Mouse (Mus musculus): ENCODE results near the gene Fut8.
A peak's percentile ranks its signal among the peaks of the same experiment; 100 is the strongest.

Fut8 gene

GRCm38 (mm10) chr12:77237950-77238530 lies at the start of gene Fut8:
Gene Fut8, plus strand, starts transcription at chr12:77238125.
- DNase-seq = peak; percentile 91 to 95

GRCm38 (mm10) chr12:77189161-77189560 lies 48.8 kb upstream of the Fut8 start:
- DNase-seq = no peak

- no peak for DNase-seq
Observed at GRCm38 (mm10) chr12:77189933-77190446, 47.9 kb upstream of the Fut8 start.

- DNase-seq = no peak
Observed at GRCm38 (mm10) chr12:77191478-77192271, 46.2 kb upstream of the Fut8 start.

DNA sequence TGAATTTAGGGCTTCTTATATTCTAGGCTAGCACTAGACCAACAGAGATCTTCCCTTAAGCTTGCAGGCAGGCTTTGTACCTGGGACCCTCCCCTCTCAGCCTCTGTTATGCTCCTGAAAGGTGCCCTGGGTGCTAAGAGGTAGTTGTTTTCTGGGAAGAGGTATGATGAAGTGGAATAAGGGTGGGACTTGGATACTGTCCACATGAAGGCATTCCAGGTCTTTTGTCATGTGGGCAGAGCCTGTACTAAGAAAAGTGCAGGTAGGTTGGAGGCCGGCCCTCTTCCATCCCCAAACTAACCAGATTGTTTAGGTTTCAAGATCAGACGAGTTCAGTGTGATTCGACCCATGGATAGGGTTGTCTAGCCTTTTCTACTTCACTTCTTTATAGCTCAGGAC lies 45.2 kb upstream of the Fut8 start:
- DNase-seq = no peak

GRCm38 (mm10) chr12:77193225-77193716 lies 44.7 kb upstream of the Fut8 start:
- DNase-seq = no peak

DNA sequence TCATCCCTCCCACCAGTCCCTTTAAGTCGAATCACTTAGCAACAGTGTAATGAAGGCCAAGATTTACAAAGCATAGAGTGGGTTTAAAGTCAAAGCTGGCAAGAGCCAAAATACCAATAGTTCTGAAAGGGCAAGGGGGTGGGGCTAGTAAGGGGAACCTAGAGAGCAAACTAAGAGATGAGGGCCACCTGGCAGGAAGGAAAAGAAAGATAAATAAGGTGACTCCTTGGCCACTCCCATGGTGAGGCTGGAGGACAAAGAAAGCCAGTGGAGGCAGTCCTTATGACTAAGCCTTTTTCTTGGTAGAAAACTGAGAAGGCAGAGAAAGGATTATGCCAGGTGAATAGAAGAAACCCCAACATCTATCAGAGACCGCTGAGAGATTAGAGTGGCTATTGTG lies 42.9 kb upstream of the Fut8 start:
- no peak for DNase-seq

GRCm38 (mm10) chr12:77196529-77197095 lies 41.3 kb upstream of the Fut8 start:
- DNase-seq = no peak

GRCm38 (mm10) chr12:77197121-77197599 lies 40.8 kb upstream of the Fut8 start:
- DNase-seq = no peak

DNA sequence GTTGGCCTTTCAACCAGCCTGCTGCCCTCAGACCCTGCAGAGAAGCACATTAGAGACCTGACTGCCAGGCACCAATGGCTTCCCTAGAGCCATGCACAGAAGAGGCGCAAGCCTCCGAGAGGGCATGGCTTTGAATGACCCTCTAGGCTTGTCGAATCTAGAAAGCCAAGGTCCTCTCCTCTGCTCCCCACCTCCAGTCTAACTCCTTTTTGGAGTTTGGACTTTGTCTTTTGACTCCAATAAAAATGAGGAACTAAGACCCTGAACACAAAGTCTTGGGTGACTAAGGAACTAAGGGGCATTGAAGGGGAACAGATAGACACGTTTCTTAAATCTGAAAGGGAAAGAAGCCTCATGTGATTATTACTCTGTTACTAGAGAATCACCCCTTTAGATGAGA lies 39.7 kb upstream of the Fut8 start:
- no peak for DNase-seq

DNA sequence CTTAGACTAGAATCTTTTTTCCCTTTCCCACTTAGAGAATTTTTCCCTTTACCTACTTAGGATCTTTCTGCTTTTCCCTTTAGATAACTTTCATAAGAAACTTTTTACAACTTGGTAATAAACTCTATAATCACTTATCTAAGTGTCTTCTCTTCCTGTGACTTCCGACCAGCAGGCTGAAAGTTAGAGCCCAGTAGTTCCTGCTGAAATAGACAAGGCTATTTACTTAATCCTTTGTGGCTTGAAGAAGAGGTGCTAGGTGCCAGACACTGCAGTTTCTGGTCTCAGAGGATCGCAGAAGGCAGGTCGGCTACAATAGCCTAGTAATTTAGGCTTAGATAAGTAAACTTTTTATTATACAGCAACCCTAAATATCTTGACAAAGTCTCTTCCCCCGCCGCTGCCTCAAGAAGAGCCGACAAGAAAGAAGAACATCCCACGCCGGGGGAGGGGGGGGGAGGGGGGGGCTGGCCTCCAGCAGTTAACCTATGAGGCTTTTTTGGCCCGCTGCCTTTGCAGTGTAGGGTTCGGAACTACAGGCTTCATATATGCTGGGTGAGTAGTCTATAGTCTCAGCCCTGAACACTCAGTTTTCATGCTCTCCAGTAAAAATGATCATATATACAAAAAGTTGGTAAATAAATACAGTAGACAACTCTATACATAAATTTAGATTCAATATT lies 36.3 kb upstream of the Fut8 start:
- DNase-seq = no peak

DNA sequence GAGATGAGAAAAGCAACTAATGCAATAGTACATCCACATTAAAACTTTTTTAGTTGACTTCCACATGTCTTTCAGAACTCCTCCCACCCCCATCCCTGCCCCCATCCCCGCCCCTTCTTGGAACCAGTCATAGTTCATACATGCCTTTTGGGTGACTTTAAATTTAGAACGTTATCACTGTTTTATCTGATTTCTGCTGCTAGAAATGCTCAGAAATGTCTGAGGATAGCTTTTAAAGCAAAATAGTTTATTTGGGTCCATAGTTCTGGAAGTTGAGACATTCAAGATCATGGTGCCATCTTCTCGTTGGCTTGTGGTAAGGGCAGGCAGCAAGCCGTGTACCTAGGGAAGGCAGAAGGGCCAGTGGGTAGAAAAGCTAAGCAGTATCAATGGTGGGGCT lies 34.8 kb upstream of the Fut8 start:
- DNase-seq = no peak

GRCm38 (mm10) chr12:77206852-77207251 lies 31.1 kb upstream of the Fut8 start:
- no peak for DNase-seq

DNA sequence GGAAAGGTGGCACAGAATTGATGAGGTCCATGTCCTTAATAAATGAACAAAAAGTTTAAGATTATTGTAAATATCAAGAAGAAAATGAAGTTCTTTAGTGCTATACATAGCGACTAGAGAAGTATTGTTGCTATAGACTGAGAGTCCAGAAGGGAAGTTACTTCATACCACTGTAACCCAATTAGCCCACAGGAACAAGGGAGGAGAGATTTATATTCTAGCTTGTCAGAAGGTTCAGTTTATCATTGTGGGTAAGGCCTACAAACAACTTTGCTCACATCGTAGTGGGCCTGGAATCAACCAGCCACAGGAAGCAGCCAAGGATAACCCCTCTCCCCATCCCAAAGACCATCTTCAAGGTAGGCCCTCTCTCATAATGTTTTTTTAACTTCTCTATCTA lies 29.9 kb upstream of the Fut8 start:
- DNase-seq = no peak

- no peak for DNase-seq
Observed at GRCm38 (mm10) chr12:77208576-77209180, 29.2 kb upstream of the Fut8 start.

DNA sequence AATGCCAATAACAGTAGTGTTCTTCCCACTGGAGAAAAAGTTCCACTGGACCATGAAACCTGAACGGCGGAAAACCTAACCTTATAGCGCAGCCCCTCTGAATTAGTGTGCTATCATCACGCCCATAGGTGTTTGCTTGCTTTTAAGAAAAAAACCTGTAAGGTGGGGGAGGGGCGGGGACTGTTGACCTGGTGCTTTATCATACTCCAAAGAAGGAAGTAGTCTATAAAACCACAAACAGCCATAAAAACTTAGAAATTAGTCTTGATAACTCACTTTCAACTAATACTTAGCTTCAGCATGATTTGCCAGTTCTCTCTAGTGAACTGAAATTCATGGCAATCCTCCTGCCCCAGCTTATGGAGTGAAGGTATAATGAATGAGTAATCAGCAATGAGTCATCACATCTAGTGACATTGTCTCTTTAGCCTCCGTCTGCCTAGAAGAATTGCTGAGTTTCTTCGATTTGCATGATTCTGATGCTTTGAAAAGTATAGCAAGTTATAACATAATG lies 26.2 kb upstream of the Fut8 start:
- DNase-seq = no peak

DNA sequence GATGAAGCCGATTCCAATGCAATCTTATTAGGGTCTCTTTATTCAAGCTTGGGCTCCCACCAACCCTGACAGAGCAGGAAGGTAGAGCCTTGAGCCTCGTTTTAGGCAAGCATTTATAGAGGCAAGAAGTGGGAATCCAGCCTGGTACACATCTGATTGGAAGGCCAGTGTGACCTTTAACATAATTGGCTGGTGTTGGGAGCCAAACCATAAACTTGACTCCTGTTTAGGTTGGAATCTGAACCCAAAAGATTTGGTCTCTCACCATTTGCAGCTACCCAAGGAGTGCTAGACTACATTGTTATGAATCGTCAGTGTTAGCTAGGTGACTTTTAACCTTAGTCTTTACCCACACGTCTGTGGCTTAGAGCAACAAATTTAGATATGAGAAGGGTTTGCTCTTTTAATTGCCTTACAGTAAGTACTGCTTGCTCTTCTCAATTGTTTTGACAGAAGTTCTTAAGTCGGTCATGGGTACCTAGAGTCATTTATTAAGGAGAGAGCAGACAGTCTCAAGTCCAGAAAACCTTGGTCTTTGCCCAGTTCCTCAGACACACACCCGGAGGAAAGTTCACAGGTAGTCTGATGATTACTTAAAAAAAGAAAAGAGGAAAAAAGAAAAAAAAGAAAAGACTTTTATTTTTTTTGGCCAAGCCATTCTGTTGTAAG lies 23.9 kb upstream of the Fut8 start:
- DNase-seq = no peak

- no peak for DNase-seq
Observed at GRCm38 (mm10) chr12:77214565-77214909, 23.4 kb upstream of the Fut8 start.

DNA sequence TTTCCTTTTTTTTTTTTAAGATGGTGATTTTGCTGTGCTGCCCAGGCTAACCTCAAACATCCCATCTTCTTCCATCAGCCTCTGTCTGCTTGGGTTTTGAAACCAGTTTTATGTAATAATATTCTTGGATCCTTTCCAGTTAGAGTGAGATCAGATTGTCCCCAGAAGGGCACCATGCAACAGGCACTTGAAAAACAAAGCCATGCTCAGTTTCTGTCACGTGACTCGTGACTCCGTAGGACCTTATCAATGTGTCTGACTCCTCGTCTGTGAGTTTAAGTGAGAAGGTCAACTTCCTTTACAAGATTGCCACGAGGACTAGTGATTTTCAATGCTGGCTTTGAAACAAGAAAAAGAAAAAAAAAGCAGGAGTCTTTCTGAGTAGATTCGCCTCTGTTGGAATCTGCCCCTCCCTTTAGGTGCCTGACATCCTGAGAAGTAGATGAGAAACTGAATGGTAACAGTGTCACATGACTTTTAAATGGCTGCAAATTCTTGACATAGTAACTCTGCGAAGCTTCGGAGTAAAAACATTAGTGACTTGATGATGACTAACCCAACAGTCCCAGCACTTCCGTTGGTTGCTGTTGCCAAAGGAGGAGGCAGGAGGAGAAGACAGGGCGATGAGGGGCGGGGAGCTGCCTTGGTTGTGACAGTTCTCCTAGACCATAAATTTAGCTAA lies 21.3 kb upstream of the Fut8 start:
- no peak for DNase-seq

DNA sequence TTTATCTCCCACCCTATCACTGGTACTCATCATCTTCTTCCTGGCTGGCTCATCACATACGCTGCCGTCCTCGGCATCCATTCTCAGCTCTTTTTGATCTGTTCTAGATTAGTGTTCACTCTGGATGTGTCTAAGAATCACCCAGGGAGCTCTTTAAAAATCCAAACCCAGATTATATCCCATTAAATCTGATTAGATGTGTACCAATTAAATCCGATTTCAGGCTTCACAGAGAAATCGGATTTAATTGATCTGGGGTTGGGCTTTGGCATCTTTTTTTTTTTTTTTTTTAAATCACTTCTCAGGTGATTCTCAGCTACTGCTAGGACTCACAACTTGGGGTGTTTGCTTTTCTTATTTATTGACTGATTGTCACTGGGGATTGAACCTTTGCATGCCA lies 17.3 kb upstream of the Fut8 start:
- DNase-seq = no peak

- no peak for DNase-seq
Observed at GRCm38 (mm10) chr12:77222272-77222874, 15.6 kb upstream of the Fut8 start.
